Mouse (Mus musculus) layer of hippocampus, postnatal 25 days (tissue): Measurements from ENCODE around the gene Fam199x. TPM values are rescaled to one million over a fixed set of nuclear protein-coding genes. Genes with fewer than 3 reads are reported as not detected.

ENCODE experiments used
- DNase-seq, 2 experiments: peaks; one replicate each; pipeline ENCODE4 v3.0.0; 2022; ENCODE audit warnings: mixed read lengths in 2 of 2, low spot score in 1 of 2; ENCODE audit errors: extremely low spot score in 1 of 2
- total RNA-seq, 2 experiments: library from RNA; stranded (reverse); gene quantifications; 2 replicates each; pipeline ENCODE4 v1.2.3; 2021

Fam199x gene
- total RNA-seq = 1 to 10 TPM; 7.6 to 8.8 TPM

DNA sequence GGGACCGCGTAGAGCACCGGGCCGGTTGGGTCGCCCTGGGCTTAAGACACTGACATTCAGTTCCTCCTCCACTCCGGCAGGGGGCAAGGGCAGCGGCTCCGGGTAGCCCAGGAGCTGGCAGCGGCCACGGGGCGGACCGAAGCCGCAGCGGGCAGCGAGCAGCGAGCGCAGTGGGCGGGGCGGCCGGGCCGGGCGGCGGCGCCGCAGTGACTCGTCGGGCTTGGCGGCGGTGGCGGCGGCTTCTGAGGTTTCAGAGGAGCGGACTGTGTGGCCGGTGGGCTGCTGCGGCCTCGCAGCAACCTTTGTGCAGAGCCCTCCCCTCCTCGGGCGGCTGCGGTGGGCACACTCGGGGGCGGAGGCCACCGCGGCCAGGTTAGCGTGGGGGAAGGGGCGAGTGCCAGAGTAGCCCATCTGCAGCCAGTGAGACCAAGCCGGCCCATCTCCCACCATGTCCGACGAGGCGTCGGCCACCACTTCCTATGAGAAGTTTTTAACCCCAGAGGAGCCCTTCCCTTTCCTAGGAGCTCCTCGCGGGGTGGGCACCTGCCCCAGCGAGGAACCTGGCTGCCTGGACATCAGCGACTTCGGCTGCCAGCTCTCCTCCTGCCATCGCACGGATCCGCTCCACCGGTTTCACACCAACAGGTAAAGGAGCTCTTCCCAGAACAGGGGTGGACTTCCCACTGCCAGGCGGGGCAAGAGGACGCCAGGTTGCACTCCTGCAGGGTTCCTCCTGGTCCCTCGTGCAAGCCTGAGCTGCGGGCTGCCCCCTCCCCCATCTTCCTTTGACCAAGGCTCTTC, at the start of gene Fam199x:
Gene Fam199x (plus strand): TSS at position 170 of the 801 bp plus-strand sequence.
- DNase-seq = peak; percentile 41 to 42

- peak in 1 of 2 experiments; percentile 37 for DNase-seq
These were observed 34.2 kb upstream of the Fam199x start for GRCm38 (mm10) chrX:137015099-137015709.

DNA sequence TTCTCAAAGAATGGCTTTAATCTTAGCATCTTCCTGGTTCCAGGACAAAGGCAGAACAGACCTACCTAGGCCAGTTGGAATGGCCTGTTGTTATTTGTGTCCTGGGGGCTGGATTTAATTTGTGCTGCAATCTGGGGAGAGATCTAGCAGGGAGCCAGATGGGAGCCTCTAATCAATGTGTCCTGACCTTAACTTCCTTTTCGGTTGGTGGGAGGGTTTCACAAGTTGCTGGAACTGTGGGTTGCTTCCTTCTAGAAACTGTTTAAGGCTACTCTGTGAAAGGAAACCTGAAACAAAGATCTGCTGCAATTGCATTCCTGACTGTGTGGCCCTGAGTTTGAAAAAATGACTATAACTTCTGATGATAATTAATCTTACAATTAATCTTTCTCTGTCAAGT, 31.7 kb upstream of the Fam199x start:
- DNase-seq = no peak

GRCm38 (mm10) chrX:137019310-137019709, 30.1 kb upstream of the Fam199x start:
- peak in 1 of 2 experiments; percentile 70 for DNase-seq

- no peak for DNase-seq
These were observed 18.5 kb upstream of the Fam199x start for GRCm38 (mm10) chrX:137030916-137031315.

DNA sequence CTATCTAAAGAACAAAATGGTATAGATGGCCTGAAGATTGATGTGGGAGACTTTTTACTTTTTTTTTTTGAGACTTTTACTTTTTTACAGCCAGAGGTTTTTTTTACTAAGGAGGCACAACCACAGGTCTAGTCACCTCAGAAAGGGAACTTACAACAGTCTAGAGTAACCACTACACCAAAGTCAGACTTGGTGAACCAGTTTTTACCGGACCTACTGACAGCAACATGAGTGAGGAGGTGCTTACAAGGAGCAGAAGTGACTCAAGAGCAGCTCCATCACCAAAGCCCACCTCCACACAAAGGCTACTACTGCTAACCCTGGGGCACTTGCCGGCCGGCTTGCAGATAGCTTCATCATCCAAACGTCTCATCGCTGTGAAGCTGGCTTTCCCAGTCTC, 17.7 kb upstream of the Fam199x start:
- DNase-seq = no peak

DNA sequence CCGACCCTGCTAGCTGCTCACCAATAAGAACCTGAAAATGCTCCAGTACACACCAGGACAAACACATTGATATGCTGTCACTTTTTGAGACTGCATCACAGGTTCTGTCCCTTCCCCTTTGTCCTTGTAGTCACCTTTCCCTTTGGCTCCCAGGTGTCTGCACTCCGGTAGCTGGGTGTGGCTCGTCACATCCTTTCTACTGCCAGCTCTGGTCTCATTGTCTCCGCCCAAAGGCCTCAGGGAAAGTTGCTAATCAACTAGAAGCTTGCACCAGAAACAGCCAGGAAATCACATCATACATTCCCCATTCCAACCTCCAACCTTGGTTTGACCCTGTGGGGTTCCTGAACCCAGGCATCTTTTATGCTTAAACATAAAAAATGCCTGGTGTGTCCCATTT, 15.1 kb upstream of the Fam199x start:
- no peak for DNase-seq

DNA sequence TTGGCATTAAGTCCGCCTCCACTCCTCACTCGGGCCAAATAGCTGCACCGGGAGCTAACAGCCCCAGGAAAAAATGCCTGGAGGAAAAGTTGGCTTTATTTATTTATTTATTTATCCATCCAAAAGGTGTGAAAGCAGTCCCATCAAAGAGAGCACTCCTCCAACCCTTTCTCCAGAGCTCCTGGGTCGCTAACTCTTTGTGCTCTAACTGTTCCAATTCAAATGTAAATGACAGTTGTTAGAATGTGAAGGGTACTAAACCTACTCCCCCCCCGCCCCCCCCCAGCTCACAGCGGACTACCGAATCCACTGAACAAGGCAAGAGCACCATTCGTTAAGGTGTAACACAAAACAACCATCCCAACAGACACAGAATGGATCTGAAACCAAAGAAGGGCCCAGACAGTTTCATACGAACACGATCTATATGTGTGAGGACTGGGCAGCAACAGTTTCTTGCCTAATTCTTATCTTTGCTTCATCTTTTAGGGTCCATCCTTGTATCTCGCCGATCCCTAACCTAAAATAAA, 11.9 kb upstream of the Fam199x start:
- no peak for DNase-seq

- DNase-seq = peak; percentile 66 to 67
These were observed 11.4 kb upstream of the Fam199x start, which contains the start of gene Slc25a53 for GRCm38 (mm10) chrX:137038000-137038483. Gene Slc25a53 (minus strand): TSS chrX:137038302.

- DNase-seq = no peak
These were observed 10.9 kb upstream of the Fam199x start for GRCm38 (mm10) chrX:137038502-137038901.

GRCm38 (mm10) chrX:137049060-137049424, 352 bp upstream of the Fam199x start:
- no peak for DNase-seq

DNA sequence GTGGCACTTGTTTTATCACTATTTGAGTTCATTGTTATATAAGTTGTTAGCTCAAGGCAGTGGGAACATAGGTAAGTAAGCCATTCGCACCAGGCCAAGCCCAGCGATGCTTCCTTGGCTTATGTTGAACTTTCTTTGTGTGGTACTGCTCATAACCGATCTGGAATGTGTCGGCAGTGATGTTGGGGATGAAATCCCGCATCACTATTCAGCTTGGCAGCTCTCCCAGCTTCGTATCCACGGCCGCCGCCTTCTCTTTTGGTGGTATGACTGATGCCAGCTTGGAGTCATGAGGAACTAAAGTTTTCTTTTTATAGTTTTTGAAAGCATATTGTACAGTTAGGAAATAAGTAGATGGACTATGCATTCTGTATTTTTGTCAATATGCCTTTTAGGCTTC, 13.8 kb downstream of the Fam199x start:
- peak in 1 of 2 experiments; percentile 14 for DNase-seq

GRCm38 (mm10) chrX:137104531-137104930, 55.1 kb downstream of the Fam199x start:
- DNase-seq = no peak

DNA sequence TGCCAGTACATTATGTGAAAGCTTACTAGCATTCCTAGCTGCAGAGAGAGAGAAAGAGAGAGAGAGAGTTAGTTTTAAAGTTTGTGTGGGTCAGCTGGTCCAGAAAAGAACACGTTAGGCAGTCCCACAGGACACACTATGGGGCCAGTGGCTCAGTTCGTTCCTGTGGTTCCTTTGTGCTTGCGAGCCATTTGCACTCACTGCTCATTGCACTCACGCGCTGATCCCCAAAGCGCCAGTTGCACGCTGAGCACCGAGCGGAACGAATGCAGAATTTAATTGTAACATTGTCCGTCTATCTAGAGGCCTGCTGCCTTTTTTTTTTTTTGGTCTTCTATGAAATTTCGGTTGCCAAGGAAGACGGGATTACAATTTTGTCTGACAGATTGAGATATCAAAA, 57.1 kb downstream of the Fam199x start:
- no peak for DNase-seq

DNA sequence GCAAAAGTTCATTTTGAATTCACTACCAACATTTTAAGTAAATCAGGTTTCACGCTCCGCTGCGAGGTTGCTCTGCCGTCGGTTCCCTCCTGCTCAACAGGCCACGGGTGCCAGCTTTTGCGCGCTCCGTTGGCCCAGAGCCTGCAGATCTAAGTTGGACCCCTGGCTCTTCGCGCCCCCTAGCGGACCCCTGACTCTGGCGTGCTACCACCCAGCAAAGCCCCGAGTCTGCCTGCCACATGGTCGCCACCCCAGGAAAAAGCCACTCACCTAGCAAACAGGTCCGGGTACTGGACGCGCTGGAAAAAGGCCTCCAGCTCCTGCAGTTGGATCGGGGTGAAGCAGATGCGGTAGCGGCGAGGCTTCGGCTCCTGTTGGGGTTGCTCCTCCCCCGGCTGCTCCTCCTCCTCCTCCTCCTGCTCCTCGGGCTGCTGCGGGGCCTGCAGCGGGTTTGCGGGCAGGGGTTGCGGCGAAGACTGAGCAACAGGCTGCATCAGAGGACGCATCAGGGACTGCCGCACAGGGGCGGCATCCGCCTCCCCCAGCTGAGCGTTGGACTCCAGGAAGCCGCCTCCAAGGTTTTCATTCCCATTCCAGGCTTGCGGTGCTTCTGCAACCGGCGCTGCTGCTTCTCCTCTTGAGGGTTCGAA, 68.8 kb downstream of the Fam199x start:
- DNase-seq = peak in 1 of 2 experiments; percentile 33

GRCm38 (mm10) chrX:137119675-137120423, 70.5 kb downstream of the Fam199x start:
- DNase-seq = no peak

- no peak for DNase-seq
These were observed 72.3 kb downstream of the Fam199x start, which contains the start of gene Esx1 for GRCm38 (mm10) chrX:137121718-137122117. Gene Esx1 (minus strand): TSS chrX:137122083.

GRCm38 (mm10) chrX:137127542-137127941, 78.1 kb downstream of the Fam199x start:
- DNase-seq = no peak
